Mouse (Mus musculus) heart, embryonic 13.5 days (tissue): ENCODE data around the gene Gm5294. TPM values are rescaled to one million over a fixed set of nuclear protein-coding genes. Genes with fewer than 3 reads are reported as not detected.

Experiments
- ATAC-seq: fragments of 200-750 bp; cut with Nextera tagmentation; 2 replicates; pipeline ENCODE4 v1.8.0; 2017; ENCODE audit warnings: moderate TSS enrichment; ENCODE audit not compliant: insufficient number of reproducible peaks, low FRiP score, low TSS enrichment; ENCODE audit errors: extremely low read depth
- H3K27ac ChIP-seq: fragments of 300-500 bp; sonication (generic); replicated peaks from 2 replicates; pipeline ENCODE4 v1.5.1; 2015; ENCODE audit warnings: moderate library complexity, mild to moderate bottlenecking, inconsistent platforms
- H3K27me3 ChIP-seq: fragments of 300-500 bp; sonication (generic); replicated peaks from 2 replicates; pipeline ENCODE4 v1.6.1; 2015; ENCODE audit warnings: mild to moderate bottlenecking, inconsistent platforms
- H3K36me3 ChIP-seq: fragments of 300-500 bp; sonication (generic); 2 replicates; pipeline ENCODE4 v1.6.1; 2015; ENCODE audit warnings: mild to moderate bottlenecking, inconsistent platforms
- H3K4me1 ChIP-seq: fragments of 300-500 bp; sonication (generic); 2 replicates; pipeline ENCODE4 v1.6.1; 2015; ENCODE audit warnings: inconsistent platforms
- H3K4me2 ChIP-seq: fragments of 300-500 bp; sonication (generic); 2 replicates; pipeline ENCODE4 v1.6.1; 2015; ENCODE audit warnings: inconsistent platforms, mild to moderate bottlenecking, moderate library complexity
- H3K4me3 ChIP-seq: fragments of 300-500 bp; sonication (generic); 2 replicates; pipeline ENCODE4 v1.5.1; 2015; ENCODE audit warnings: moderate library complexity, mild to moderate bottlenecking, inconsistent platforms
- H3K9ac ChIP-seq: fragments of 300-500 bp; sonication (generic); 2 replicates; pipeline ENCODE4 v1.6.1; 2015; ENCODE audit warnings: inconsistent platforms, mild to moderate bottlenecking, moderate library complexity
- H3K9me3 ChIP-seq: fragments of 300-500 bp; sonication (generic); 2 replicates; pipeline ENCODE4 v1.6.1; 2016; ENCODE audit warnings: inconsistent platforms
- WGBS: fragments of 180-500 bp; shearing (Covaris S2); methylation state at CpG from one replicate; pipeline ENCODE4 v1.1.7; 2015; ENCODE audit warnings: mixed read lengths; 5-methylcytosine and 5-hydroxymethylcytosine counted together
- polyA plus RNA-seq: library from polyadenylated mRNA; unstranded; fragments of >200 nt; fragmentation: Nextera tagmentation; extraction: Ambion mirVana; gene quantifications from 2 replicates; pipeline ENCODE4 v1.2.1, GENCODE M21; 2015

Gene Gm5294
- polyA plus RNA-seq, 1 experiment from 2014 or later: not detected

GRCm38 (mm10) chr5:138849682-138850461, 30.0 kb downstream of the Gm5294 start:
- Histone ChIP-seq H3K4me1 (peaks cover 11% of the 10 kb centered on the region), H3K27me3 (peaks cover 5% of the 10 kb centered on the region; the same call in 1 of the 2 replicates), H3K27ac (no peak overlapping the region), H3K9ac (no peak overlapping the region), H3K4me2 (no peak overlapping the region), H3K36me3 (no peaks in the 10 kb centered on the region), H3K9me3 (no peaks in the 10 kb centered on the region; the same call in 1 of the 2 replicates), H3K4me3 (no peak overlapping the region)
- 71% methylated on average over 23 of the region's 23 CpGs for WGBS
- no peak for ATAC-seq

- Histone ChIP-seq H3K27me3 (peaks cover 5% of the 10 kb centered on the region; the same call in 1 of the 2 replicates), H3K4me2 (no peak overlapping the region), H3K27ac (no peak overlapping the region), H3K4me3 (no peak overlapping the region), H3K9me3 (no peaks in the 10 kb centered on the region; the same call in 1 of the 2 replicates), H3K9ac (no peak overlapping the region), H3K36me3 (no peaks in the 10 kb centered on the region), H3K4me1 (peaks cover 11% of the 10 kb centered on the region)
- no peak for ATAC-seq
- 82% methylated on average over 5 of the region's 5 CpGs for WGBS
Observed at GRCm38 (mm10) chr5:138850462-138850844, 30.6 kb downstream of the Gm5294 start.

- Histone ChIP-seq H3K4me3 (no peak overlapping the region), H3K4me2 (no peak overlapping the region), H3K9ac (no peak overlapping the region), H3K36me3 (no peaks in the 10 kb centered on the region), H3K9me3 (no peaks in the 10 kb centered on the region; the same call in 1 of the 2 replicates), H3K27ac (no peak overlapping the region), H3K4me1 (peaks cover 6% of the 10 kb centered on the region), H3K27me3 (0 out of 2 replicates have a peak, but pooled peaks cover under 1% of the 10 kb centered on the region)
- 80% methylated on average over 5 of the region's 5 CpGs for WGBS
- no peak for ATAC-seq
Observed at GRCm38 (mm10) chr5:138851296-138851780, 31.5 kb downstream of the Gm5294 start.

GRCm38 (mm10) chr5:138852151-138852550, 32.3 kb downstream of the Gm5294 start:
- Histone ChIP-seq H3K27me3 (0 out of 2 replicates have a peak, but pooled peaks cover 4% of the 10 kb centered on the region), H3K27ac (no peak overlapping the region), H3K4me3 (no peak overlapping the region), H3K36me3 (no peaks in the 10 kb centered on the region), H3K4me2 (no peak overlapping the region), H3K9ac (no peak overlapping the region), H3K9me3 (no peaks in the 10 kb centered on the region; the same call in 1 of the 2 replicates), H3K4me1 (no peaks in the 10 kb centered on the region)
- 57% methylated on average over 4 of the region's 4 CpGs for WGBS
- no peak for ATAC-seq

GRCm38 (mm10) chr5:138853349-138853748, 33.5 kb downstream of the Gm5294 start:
- WGBS: 64% methylated on average over 2 of the region's 2 CpGs
- ATAC-seq: no peak
- 0 out of 2 replicates have a peak, but pooled peaks cover 4% of the 10 kb centered on the region for H3K27me3 ChIP-seq
- H3K36me3 ChIP-seq: no peaks in the 10 kb centered on the region
- no peak overlapping the region for H3K4me2 ChIP-seq
- H3K4me1 ChIP-seq: peaks cover 10% of the 10 kb centered on the region
- no peak overlapping the region for H3K9ac ChIP-seq
- no peaks in the 10 kb centered on the region; the same call in 1 of the 2 replicates for H3K9me3 ChIP-seq
- no peak overlapping the region for H3K4me3 ChIP-seq
- no peak overlapping the region for H3K27ac ChIP-seq

- peaks cover 13% of the 10 kb centered on the region for H3K4me1 ChIP-seq
- 35% methylated on average over 9 of the region's 9 CpGs for WGBS
- peaks cover 8% of the 10 kb centered on the region; the same call in 1 of the 2 replicates for H3K27me3 ChIP-seq
- no peak overlapping the region for H3K4me2 ChIP-seq
- H3K27ac ChIP-seq: no peak overlapping the region
- no peaks in the 10 kb centered on the region; the same call in 1 of the 2 replicates for H3K9me3 ChIP-seq
- no peak overlapping the region for H3K4me3 ChIP-seq
- no peaks in the 10 kb centered on the region for H3K36me3 ChIP-seq
- ATAC-seq: no peak
- H3K9ac ChIP-seq: no peak overlapping the region
Observed at GRCm38 (mm10) chr5:138857010-138857617, 37.2 kb downstream of the Gm5294 start.

- peaks cover 13% of the 10 kb centered on the region for H3K4me1 ChIP-seq
- ATAC-seq: no peak
- no peak overlapping the region for H3K9ac ChIP-seq
- 40% methylated on average over 13 of the region's 13 CpGs for WGBS
- no peaks in the 10 kb centered on the region for H3K36me3 ChIP-seq
- H3K4me2 ChIP-seq: no peak overlapping the region
- H3K27me3 ChIP-seq: peaks cover 8% of the 10 kb centered on the region; the same call in 1 of the 2 replicates
- no peak overlapping the region for H3K4me3 ChIP-seq
- no peak overlapping the region for H3K27ac ChIP-seq
- no peaks in the 10 kb centered on the region for H3K9me3 ChIP-seq
Observed at GRCm38 (mm10) chr5:138857811-138858251, 38.0 kb downstream of the Gm5294 start.

- 70% methylated on average over 7 of the region's 7 CpGs for WGBS
- no peak for ATAC-seq
- Histone ChIP-seq H3K4me3 (no peak overlapping the region), H3K9me3 (no peaks in the 10 kb centered on the region), H3K27me3 (peaks cover 4% of the 10 kb centered on the region; the same call in 1 of the 2 replicates), H3K4me1 (peaks cover 16% of the 10 kb centered on the region), H3K9ac (no peak overlapping the region), H3K4me2 (no peak overlapping the region), H3K36me3 (no peaks in the 10 kb centered on the region), H3K27ac (no peak overlapping the region)
Observed at GRCm38 (mm10) chr5:138863681-138864146, 43.8 kb downstream of the Gm5294 start.

- Histone ChIP-seq H3K27ac (no peak overlapping the region), H3K9me3 (no peaks in the 10 kb centered on the region), H3K4me3 (no peak overlapping the region), H3K27me3 (peaks cover 4% of the 10 kb centered on the region; the same call in 1 of the 2 replicates), H3K4me2 (no peak overlapping the region), H3K36me3 (no peaks in the 10 kb centered on the region), H3K9ac (no peak overlapping the region), H3K4me1 (peaks cover 16% of the 10 kb centered on the region)
- no peak for ATAC-seq
Observed at GRCm38 (mm10) chr5:138864166-138864565, 44.3 kb downstream of the Gm5294 start.

GRCm38 (mm10) chr5:138864880-138865279, 45.0 kb downstream of the Gm5294 start:
- Histone ChIP-seq H3K9ac (no peak overlapping the region), H3K4me2 (no peak overlapping the region), H3K36me3 (no peaks in the 10 kb centered on the region), H3K27me3 (0 out of 2 replicates have a peak, but pooled peaks cover 4% of the 10 kb centered on the region), H3K4me1 (peaks cover 16% of the 10 kb centered on the region), H3K9me3 (no peaks in the 10 kb centered on the region), H3K4me3 (no peak overlapping the region), H3K27ac (no peak overlapping the region)
- ATAC-seq: peak; percentile 14
- 41% methylated on average over 7 of the region's 7 CpGs for WGBS

- no peak overlapping the region for H3K4me2 ChIP-seq
- no peak overlapping the region for H3K9ac ChIP-seq
- no peak overlapping the region for H3K4me3 ChIP-seq
- H3K36me3 ChIP-seq: no peaks in the 10 kb centered on the region
- H3K27ac ChIP-seq: no peak overlapping the region
- H3K4me1 ChIP-seq: peaks cover 16% of the 10 kb centered on the region
- no peaks in the 10 kb centered on the region for H3K27me3 ChIP-seq
- 32% methylated on average over 4 of the region's 4 CpGs for WGBS
- no peak for ATAC-seq
- no peaks in the 10 kb centered on the region for H3K9me3 ChIP-seq
Observed at GRCm38 (mm10) chr5:138865637-138866036, 45.8 kb downstream of the Gm5294 start.
